Comparison of ENCODE assay signal across 11 mouse cellular contexts in genomic region chr7:45679966-45680621, GRCm38 (mm10). TPM values are rescaled to one million over a fixed set of nuclear protein-coding genes. Genes with fewer than 3 reads are reported as not detected.
DNase-seq lines count a peak whose midpoint lies in the region; ATAC-seq and TF ChIP-seq lines count a peak whose summit lies in the region.
"Had no signal": no experiment of that assay in that cellular context is flagged by ENCODE, and none has a peak within 500 bp of the region (broad histone marks: within the 10 kb centered on the region; RNA-seq: fewer than 3 reads in every experiment).

No protein-coding gene starts in this region.

- no peak for DNase-seq in spleen, adult 2 months (ENCODE audit: low read depth in 1 of 2, low spot score in 2 of 2)
- no peak for DNase-seq in spleen, postnatal 10 days (ENCODE audit: low spot score in 2 of 2)
- DNase-seq in cerebellum, postnatal 10 days: no peak
- DNase-seq in T-cell, adult 2 months (ENCODE audit: low spot score): no peak
- DNase-seq: layer of hippocampus, adult 9-11 months had no signal

- no peak for TF ChIP-seq POLR2A in spleen, adult 2 months (IDR thresholded peaks at IDR 0.05; ENCODE audit: low read depth, low read length)
- TF ChIP-seq POLR2A in embryonic fibroblast, embryonic 13.5 days (IDR thresholded peaks at IDR 0.05; ENCODE audit: low read depth, low read length): peak; percentile 55

- no peak for ATAC-seq in kidney, embryonic 14.5 days (ENCODE audit: low FRiP score, low TSS enrichment)
- ATAC-seq in stomach, embryonic 16.5 days (ENCODE audit: insufficient read depth, low FRiP score): peak; percentile 67; the same call in 1 of the 2 replicates
- no peak for ATAC-seq in cerebellum, adult (ENCODE audit: insufficient number of reproducible peaks, low FRiP score, low TSS enrichment)

- 80% methylated on average over 14 of the region's 14 CpGs for WGBS in spleen, adult 2 months
- WGBS in kidney, embryonic 14.5 days: 71% methylated on average over 14 of the region's 14 CpGs
- WGBS in stomach, embryonic 16.5 days: 63% methylated on average over 14 of the region's 14 CpGs

- peaks cover 25% of the 10 kb centered on the region for H3K4me1 ChIP-seq in spleen, adult 2 months (ENCODE audit: control insufficient read depth, insufficient read depth, insufficient read length)
- H3K4me1 ChIP-seq in embryonic fibroblast, embryonic 13.5 days (ENCODE audit: control insufficient read depth, insufficient read depth, low read length): no peaks in the 10 kb centered on the region
- H3K4me1 ChIP-seq in kidney, embryonic 14.5 days (ENCODE audit: control insufficient read depth, insufficient read depth, low read length): peaks cover 10% of the 10 kb centered on the region
- H3K4me1 ChIP-seq in stomach, embryonic 16.5 days (ENCODE audit: control insufficient read depth, insufficient read depth, low read length): peaks cover 13% of the 10 kb centered on the region

- H3K36me3 ChIP-seq in spleen, adult 2 months (ENCODE audit: control insufficient read depth, insufficient read depth, low read length): no peaks in the 10 kb centered on the region
- H3K36me3 ChIP-seq in kidney, embryonic 14.5 days (ENCODE audit: control insufficient read depth, insufficient read depth, low read length): no peaks in the 10 kb centered on the region
- H3K36me3 ChIP-seq in stomach, embryonic 16.5 days (ENCODE audit: control insufficient read depth, insufficient read depth, low read length): no peaks in the 10 kb centered on the region
- H3K36me3 ChIP-seq: forebrain, embryonic 10.5 days; midbrain, embryonic 12.5 days had no signal

- H3K4me2 ChIP-seq in kidney, embryonic 14.5 days (replicated peaks; ENCODE audit: low read depth, low read length): no peak overlapping the region
- H3K4me2 ChIP-seq in stomach, embryonic 16.5 days (ENCODE audit: low read depth, low read length): no peak overlapping the region
- H3K4me2 ChIP-seq: midbrain, embryonic 12.5 days had no signal

- peak overlapping the region; percentile 89 for H3K27ac ChIP-seq in spleen, adult 2 months (ENCODE audit: insufficient read depth, low read length)
- peak overlapping the region; percentile 62 for H3K27ac ChIP-seq in embryonic fibroblast, embryonic 13.5 days (ENCODE audit: insufficient read depth, low read length)
- H3K27ac ChIP-seq in kidney, embryonic 14.5 days (ENCODE audit: low read depth, low read length): 0 out of 2 replicates have a peak overlapping the region, but pooled peaks have one; percentile 3
- H3K27ac ChIP-seq in stomach, embryonic 16.5 days (ENCODE audit: low read length): peak overlapping the region; percentile 75
- H3K27ac ChIP-seq: midbrain, embryonic 12.5 days had no signal

- H3K9ac ChIP-seq in kidney, embryonic 14.5 days (ENCODE audit: low read depth, low read length): no peak overlapping the region
- peak overlapping the region; percentile 2; the same call in 1 of the 2 replicates for H3K9ac ChIP-seq in stomach, embryonic 16.5 days (ENCODE audit: low read length)
- H3K9ac ChIP-seq: midbrain, embryonic 12.5 days had no signal

- TF ChIP-seq CTCF in spleen, adult 2 months (IDR thresholded peaks at IDR 0.05; ENCODE audit: extremely low read depth, insufficient read depth, insufficient read length, insufficient replicate concordance): no peak
- TF ChIP-seq CTCF in embryonic fibroblast, embryonic 13.5 days (IDR thresholded peaks at IDR 0.05; ENCODE audit: borderline replicate concordance, insufficient read depth, low read length): no peak

- H3K9me3 ChIP-seq in kidney, embryonic 14.5 days (ENCODE audit: control insufficient read depth, low read length): no peaks in the 10 kb centered on the region
- H3K9me3 ChIP-seq in stomach, embryonic 16.5 days (replicated peaks; ENCODE audit: control insufficient read depth, low read length): no peaks in the 10 kb centered on the region
- H3K9me3 ChIP-seq: forebrain, embryonic 10.5 days; midbrain, embryonic 12.5 days had no signal

- H3K4me3 ChIP-seq in spleen, adult 2 months (ENCODE audit: extremely low read depth, insufficient read depth, insufficient read length): no peak overlapping the region
- no peak overlapping the region for H3K4me3 ChIP-seq in embryonic fibroblast, embryonic 13.5 days (ENCODE audit: insufficient read depth, low read length)
- no peak overlapping the region for H3K4me3 ChIP-seq in kidney, embryonic 14.5 days (ENCODE audit: low read length)
- no peak overlapping the region for H3K4me3 ChIP-seq in stomach, embryonic 16.5 days (replicated peaks; ENCODE audit: low read length)
- H3K4me3 ChIP-seq: forebrain, embryonic 10.5 days; midbrain, embryonic 12.5 days had no signal

- no peaks in the 10 kb centered on the region for H3K27me3 ChIP-seq in spleen, adult 2 months (ENCODE audit: control insufficient read depth, insufficient read depth, low read length)
- no peaks in the 10 kb centered on the region for H3K27me3 ChIP-seq in kidney, embryonic 14.5 days (ENCODE audit: control insufficient read depth, insufficient read depth, low read length)
- no peaks in the 10 kb centered on the region for H3K27me3 ChIP-seq in stomach, embryonic 16.5 days (ENCODE audit: control insufficient read depth, insufficient read depth, low read length)

RNA-seq across cellular contexts. Expression of gene Ntn5, which starts 3.7 kb away (rescaled TPM):
- 2.2 and 5.1 TPM in 2 replicates for polyA plus RNA-seq in spleen, adult 2 months (2012; rRNA removed)
- 0.58 TPM in 1 of 2 replicates, not detected in the other for polyA plus RNA-seq in embryonic fibroblast, embryonic 13.5 days (2011; ENCODE audit: insufficient read length, low read depth, missing spikeins)
- polyA plus RNA-seq in kidney, embryonic 14.5 days (2014; fragmentation: Nextera tagmentation; extraction: Ambion mirVana): 0.20 and 0.27 TPM in 2 replicates
- polyA plus RNA-seq in stomach, embryonic 16.5 days (2015; fragmentation: Nextera tagmentation; extraction: Ambion mirVana): 0.55 and 1.2 TPM in 2 replicates

RNA-seq across cellular contexts. Expression of gene Fut2, which starts 13.9 kb away (rescaled TPM):
- polyA plus RNA-seq in spleen, adult 2 months (2012; rRNA removed): 0.04 TPM in 1 of 2 replicates, not detected in the other
- not detected in 2 replicates for polyA plus RNA-seq in embryonic fibroblast, embryonic 13.5 days (2011; ENCODE audit: insufficient read length, low read depth, missing spikeins)
- 0.26 and 0.31 TPM in 2 replicates for polyA plus RNA-seq in kidney, embryonic 14.5 days (2014; fragmentation: Nextera tagmentation; extraction: Ambion mirVana)
- 13.8 and 18.8 TPM in 2 replicates for polyA plus RNA-seq in stomach, embryonic 16.5 days (2015; fragmentation: Nextera tagmentation; extraction: Ambion mirVana)

RNA-seq across cellular contexts. Expression of gene Sec1, which starts 14.1 kb away (rescaled TPM):
- polyA plus RNA-seq in spleen, adult 2 months (2012; rRNA removed): 0.68 and 1.5 TPM in 2 replicates
- polyA plus RNA-seq in embryonic fibroblast, embryonic 13.5 days (2011; ENCODE audit: insufficient read length, low read depth, missing spikeins): 0.21 TPM in 1 of 2 replicates, not detected in the other
- 0.17 and 0.28 TPM in 2 replicates for polyA plus RNA-seq in kidney, embryonic 14.5 days (2014; fragmentation: Nextera tagmentation; extraction: Ambion mirVana)
- polyA plus RNA-seq in stomach, embryonic 16.5 days (2015; fragmentation: Nextera tagmentation; extraction: Ambion mirVana): 2.9 and 3.4 TPM in 2 replicates

RNA-seq across cellular contexts. Expression of gene Car11, which starts 19.5 kb away (rescaled TPM):
- polyA plus RNA-seq in spleen, adult 2 months (2012; rRNA removed): 2.4 and 4.6 TPM in 2 replicates
- polyA plus RNA-seq in embryonic fibroblast, embryonic 13.5 days (2011; ENCODE audit: insufficient read length, low read depth, missing spikeins): 6.6 and 6.8 TPM in 2 replicates
- 6.9 and 11.9 TPM in 2 replicates for polyA plus RNA-seq in kidney, embryonic 14.5 days (2014; fragmentation: Nextera tagmentation; extraction: Ambion mirVana)
- 8.4 and 9.8 TPM in 2 replicates for polyA plus RNA-seq in stomach, embryonic 16.5 days (2015; fragmentation: Nextera tagmentation; extraction: Ambion mirVana)

RNA-seq across cellular contexts. Expression of gene Dbp, which starts 24.8 kb away (rescaled TPM):
- polyA plus RNA-seq in spleen, adult 2 months (2012; rRNA removed): 20.0 and 30.1 TPM in 2 replicates
- polyA plus RNA-seq in embryonic fibroblast, embryonic 13.5 days (2011; ENCODE audit: insufficient read length, low read depth, missing spikeins): 15.9 and 17.0 TPM in 2 replicates
- 6.6 and 7.7 TPM in 2 replicates for polyA plus RNA-seq in kidney, embryonic 14.5 days (2014; fragmentation: Nextera tagmentation; extraction: Ambion mirVana)
- polyA plus RNA-seq in stomach, embryonic 16.5 days (2015; fragmentation: Nextera tagmentation; extraction: Ambion mirVana): 2.7 and 2.9 TPM in 2 replicates

Comparison
In these comparisons a context has a peak if more than half of its experiments do, and no peak if none do; other contexts are left out.
1. H3K27ac ChIP-seq: peak in every context shown above with its lines; median percentile 89 in spleen, adult 2 months; 75 in stomach, embryonic 16.5 days; 62 in embryonic fibroblast, embryonic 13.5 days; 3 in kidney, embryonic 14.5 days.
2. RNA of gene Fut2, which starts 13.9 kb away (polyA plus RNA-seq): 13.8 to 18.8 TPM in stomach, embryonic 16.5 days; 0.26 to 0.31 TPM in kidney, embryonic 14.5 days, 0.04 TPM in spleen, adult 2 months and not detected in embryonic fibroblast, embryonic 13.5 days; every median in the first group is over 10 times any median in the second.